Mouse (Mus musculus): ENCODE data around the gene Atp2b1.

Atp2b1 gene

DNA sequence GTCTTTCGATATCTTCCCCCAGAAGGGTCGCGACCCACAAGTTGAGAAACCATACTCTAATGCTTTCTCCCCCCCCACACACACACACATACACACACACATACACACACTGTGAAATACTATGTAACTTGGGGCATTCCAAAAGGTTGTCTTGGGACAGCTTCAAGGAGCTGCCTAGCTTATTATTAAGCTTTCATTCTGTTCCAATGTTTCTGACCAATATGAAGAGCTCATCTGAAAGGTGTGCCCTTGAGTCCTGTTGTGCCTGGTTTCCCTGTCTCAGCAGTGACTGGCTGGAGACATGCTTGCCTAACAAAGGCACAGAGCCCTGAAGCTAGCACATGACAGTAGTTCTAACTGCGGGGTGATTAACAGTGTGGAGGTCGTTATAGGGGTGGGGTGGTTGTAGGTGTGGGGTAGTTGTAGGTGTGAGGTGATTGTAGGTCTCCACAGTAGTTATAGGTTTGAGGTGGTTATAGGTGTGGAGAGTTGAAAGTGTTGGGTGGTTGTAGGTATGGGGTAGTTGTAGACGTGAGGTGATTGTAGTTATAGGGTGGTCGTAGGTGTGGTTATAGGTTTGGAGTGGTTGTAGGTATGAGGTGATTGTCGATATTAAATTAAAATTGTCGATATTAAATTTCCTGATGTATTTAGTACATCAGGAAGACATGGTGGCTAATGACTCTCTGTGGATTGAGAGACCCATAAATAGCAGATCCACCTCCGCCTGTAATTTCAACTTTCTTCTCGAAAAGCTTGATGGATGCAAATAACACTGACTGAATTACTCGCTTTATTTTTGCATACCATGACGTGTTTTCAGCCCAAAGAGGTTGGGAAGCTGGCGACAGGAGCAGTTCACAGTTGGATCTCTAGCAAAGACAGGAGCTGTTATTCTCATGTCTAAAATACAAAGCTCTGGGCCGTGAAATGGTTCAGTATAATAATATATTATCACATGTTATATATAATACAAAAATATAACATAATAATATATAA is 119.9 kb downstream of the Atp2b1 start:
- DNase-seq (ENCODE audit: low spot score): no peak

DNA sequence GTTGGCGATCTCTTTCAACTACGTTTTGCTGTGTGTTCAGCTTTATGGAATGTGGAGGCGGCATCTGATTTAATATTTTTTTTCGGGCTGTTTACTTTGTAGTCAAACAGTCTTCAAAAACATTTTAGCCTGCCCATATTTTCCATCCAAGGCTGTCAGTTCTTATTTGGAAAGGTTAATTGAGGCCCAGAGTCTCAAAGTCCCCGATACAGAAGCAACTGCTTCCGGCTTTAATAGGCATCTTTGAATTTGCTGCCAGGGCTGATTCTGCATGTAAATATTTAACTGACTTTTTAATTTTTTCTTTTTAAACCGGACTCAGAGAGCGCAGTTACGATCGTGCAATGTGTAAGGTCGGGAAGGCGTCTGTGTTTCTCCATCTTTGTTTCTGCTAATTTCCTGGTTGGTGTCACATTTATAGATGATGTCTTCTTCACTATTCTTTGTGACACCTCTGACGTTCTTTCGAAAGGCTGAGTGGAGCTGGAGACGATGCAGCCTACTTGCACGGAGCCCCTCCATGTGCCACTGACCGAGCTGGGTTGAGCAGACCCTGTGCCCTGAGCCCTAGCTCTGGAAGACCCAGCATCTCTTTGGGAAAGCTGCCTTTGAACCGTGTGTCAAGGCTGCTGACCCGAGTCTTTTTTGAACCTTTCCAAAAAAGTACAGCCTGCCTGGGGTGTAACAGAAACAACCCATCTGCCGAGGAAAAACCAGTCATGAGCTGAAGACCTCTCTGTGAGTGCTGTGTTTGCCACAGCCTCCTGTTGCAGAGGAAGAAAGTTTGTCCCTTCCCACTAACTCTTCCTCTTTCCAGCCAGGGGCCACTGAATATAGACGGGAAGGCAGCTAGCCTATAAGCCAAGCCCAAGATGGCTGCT is 123.2 kb downstream of the Atp2b1 start:
- DNase-seq (ENCODE audit: low spot score): no peak

DNA sequence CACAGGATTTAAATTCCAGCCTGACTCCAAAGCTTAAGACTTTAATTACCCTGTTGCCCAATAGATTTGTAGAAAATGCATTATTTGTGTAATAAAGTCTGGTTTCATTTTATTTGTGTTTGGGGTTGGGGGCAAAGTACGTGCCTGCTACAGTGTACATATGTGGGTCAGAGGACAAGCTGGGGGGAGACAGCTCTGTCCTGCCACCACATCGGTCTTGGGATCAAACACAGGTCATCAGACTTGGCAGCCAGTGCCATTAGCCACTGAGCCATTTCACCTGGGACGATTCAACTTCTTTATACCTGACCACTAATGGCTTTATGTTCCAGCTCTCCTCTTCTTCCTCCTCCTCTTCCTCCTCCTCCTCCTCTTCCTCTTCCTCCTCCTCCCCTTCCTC is 124.7 kb downstream of the Atp2b1 start:
- DNase-seq (ENCODE audit: low spot score): no peak

GRCm38 (mm10) chr10:99040171-99040570 is 126.0 kb downstream of the Atp2b1 start:
- no peak for DNase-seq (ENCODE audit: low spot score)

GRCm38 (mm10) chr10:99046756-99047550 is 132.7 kb downstream of the Atp2b1 start:
- no peak for DNase-seq (ENCODE audit: low spot score)

- no peak for DNase-seq (ENCODE audit: low spot score)
These were observed 133.3 kb downstream of the Atp2b1 start for GRCm38 (mm10) chr10:99047551-99047940.

DNA sequence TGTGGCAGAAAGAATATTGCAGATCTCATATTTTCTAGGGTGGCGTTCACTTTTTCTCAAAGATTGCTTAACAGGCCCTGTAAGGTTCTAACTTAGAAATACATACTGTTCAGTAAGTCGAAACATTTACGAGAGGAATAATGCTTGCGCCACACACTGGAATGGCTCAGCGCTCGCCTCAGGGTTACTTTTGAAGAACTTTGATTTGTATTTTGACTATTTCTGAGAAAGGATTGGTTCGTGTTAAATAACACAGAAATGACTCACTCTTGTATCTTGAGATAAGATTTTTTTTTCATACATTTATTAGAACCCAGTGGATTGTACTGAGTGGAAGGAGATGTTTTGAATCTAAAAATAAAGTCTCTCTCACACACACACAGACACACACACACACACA is 135.9 kb downstream of the Atp2b1 start:
- DNase-seq (ENCODE audit: low spot score): no peak

- no peak for DNase-seq (ENCODE audit: low spot score)
These were observed 138.9 kb downstream of the Atp2b1 start for GRCm38 (mm10) chr10:99053111-99053510.

DNA sequence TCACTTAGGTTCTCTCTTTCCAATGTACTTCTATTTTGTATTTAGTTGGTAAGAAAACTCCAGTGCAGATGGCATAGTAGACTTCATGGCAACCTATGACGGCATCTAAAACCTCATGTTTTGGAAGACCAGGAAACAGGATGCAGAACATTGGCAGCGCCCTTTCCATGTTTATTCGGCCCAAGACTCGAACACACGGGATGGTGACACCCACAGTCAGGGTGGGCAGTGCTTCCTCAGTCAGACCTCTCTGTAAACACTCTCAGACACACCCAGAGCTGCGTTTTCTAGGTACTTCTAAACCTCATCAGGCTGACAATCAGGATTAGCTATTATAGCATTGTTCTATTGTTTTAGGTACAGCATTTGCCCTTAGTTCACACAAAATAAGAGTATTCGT is 146.4 kb downstream of the Atp2b1 start:
- DNase-seq (ENCODE audit: low spot score): no peak

- DNase-seq (ENCODE audit: low spot score): no peak
These were observed 147.2 kb downstream of the Atp2b1 start for GRCm38 (mm10) chr10:99061418-99061817.

DNA sequence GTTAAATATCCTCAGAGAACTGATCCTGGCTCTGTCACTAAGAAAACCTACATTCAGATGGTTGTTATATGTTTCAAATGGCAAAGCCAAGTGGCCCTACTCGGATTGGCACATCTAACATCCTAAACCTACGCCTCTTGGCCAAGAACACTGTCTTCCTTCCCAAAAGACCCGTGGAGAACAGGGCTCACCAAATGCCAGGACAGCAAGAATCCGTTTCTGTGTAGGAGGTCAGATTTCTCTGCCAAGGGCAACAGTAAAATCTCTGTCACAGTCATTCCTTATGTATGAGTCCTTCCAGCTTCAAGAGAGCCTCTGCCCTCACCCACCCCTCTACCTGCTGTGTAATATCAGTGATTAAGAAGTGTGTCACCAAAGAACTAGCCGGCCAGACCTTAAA is 148.3 kb downstream of the Atp2b1 start:
- DNase-seq (ENCODE audit: low spot score): no peak

All from spleen, adult 12 weeks (tissue).